Mouse (Mus musculus): ENCODE data around the gene Tsnaxip1.

Gene Tsnaxip1

DNA sequence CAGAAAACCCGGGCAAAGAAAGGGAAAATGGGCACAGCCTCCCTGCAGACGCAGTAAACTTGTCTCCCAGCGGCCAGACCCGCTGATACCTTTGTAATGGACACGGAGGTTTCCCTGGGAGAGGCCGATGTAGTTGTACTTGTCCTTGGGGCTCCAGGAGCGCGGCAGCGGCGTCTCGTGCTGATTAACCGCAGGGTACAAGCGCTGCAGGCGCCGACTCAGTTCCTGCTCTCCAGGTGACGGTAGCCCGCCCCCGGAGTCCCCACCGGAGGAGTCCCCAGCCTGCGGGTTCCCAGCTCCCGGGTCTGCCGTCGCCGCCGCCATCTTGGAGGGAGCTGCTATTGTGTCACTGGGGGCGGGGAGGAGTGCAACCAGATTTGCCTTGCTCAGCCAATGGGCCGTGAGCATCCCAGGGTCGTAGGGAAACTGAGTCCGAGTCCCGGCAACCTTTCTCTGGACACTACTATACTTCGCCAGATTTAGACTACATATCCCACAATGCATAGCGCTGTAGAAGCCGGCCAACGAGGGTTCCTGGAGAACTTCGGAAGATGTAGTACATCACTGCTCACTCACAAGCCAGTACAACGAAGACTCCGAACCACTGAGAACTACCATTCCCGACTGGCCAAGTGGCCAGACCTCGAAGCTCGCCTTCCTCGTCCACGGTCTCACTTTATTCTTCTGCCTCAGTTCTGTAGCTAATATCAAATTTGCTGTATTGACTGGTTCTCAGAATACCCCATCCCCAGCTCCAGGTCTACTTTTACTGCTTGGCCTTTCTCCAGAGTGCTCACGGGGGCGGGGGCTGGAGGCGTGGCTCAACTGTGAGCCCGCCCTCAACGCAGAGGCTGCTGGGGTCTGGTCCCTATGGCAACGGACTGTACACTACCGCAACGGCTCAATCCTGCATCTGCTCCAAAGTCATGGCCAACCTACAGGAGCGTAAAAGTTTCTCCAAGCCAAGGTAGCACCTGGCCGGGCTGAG is at the start of gene Tsnaxip1, which contains the start of gene Ranbp10:
TSS of gene Tsnaxip1 (plus strand) at position 871 of the 988 bp plus-strand sequence.
TSS of gene Ranbp10 (minus strand) at position 490 of the 988 bp plus-strand sequence.
- peak; percentile 97 for DNase-seq (ENCODE audit: low spot score)

DNA sequence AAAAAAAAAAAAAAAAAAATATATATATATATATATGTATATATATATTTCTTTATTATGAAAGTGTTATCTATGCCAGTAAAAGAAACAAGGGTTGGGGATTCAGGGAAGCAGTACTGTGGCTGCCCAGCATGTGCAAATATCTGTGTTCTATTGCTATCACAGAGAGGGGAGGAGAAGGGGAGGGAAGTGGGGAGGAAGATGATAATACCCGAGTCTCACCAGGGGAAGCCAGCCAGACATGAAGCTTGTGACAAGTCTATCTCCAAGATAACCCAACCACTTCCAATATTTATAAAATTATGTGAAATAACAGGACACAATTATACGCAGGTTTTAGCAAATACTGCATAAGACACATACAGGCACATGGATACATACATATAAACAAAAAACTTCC is 49.7 kb upstream of the Tsnaxip1 start:
- DNase-seq (ENCODE audit: low spot score) = no peak

DNA sequence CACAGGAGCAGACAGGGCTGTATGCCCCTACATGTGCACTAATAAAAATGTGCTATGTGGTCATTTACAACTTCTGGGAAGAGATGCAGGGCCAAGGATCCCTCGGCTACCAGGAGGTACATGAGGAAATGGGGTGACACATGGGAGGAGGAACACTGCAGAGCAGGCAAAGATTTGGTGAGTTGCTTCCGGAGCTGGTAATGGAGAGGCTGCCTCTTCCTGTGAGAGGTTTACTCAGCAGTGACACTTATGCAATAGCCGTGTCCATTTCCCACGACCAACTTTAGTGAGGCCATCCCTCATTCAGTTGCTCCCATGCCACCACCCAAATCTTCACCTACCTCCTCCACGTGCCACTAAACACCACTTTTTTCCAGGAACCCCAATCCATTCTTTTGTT is 47.2 kb upstream of the Tsnaxip1 start:
- DNase-seq (ENCODE audit: low spot score) = no peak

DNA sequence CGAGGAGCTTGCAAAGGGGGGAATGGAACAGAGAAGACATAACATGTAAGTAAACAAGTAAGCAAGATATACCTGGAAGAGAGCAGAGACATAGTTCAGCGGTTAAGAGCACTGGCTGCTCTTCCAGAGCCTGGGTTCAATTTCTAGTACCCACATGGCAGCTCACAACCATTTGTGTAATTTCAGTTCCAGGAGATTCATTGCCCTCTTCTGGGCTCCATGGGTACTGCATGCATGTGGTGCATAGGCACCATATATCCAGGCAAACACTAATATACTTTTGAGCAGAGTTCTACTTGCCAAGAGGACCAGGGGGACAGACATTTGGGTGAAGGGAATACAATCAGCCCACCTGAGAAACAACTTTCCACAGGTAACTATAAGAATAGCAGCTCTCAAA is 39.3 kb upstream of the Tsnaxip1 start:
- DNase-seq (ENCODE audit: low spot score) = no peak

DNA sequence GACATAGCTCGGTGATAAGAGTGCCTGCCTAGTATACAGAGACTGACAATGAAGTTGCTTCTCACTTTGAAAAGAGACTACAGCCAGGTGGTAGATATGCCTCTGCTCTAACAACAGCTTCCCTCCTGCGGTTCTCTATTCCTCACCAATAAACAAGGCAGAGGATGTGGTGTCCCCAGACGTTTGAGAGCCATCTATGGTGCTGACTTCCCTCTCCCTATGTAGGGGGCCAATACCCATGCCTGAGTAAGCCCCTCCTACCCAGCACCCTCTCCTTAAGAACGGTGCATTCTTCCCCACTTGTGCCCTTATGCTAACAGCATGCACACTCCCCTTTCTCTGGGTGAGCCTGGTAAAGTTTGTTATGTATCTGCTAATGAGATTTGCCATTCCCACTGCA is 38.6 kb upstream of the Tsnaxip1 start:
- DNase-seq (ENCODE audit: low spot score) = no peak

DNA sequence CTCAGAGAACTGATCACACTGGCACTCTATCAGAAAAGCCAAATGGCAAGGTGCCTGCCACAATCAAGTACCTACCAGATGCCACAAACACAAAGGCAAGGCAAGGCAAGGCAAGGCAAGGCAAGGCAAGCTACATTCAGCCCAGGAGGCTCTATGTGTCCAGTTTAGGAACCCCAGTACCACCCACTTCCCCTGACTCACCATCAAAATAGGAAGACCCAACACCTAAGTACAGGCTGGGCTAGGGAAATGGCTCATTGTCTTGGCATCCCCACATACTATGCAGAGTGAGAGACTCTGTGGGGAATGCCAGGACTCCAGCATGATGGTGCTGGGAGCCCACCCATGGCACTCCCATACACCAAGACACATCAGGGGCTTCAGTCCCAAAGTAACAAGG is 37.9 kb upstream of the Tsnaxip1 start:
- DNase-seq (ENCODE audit: low spot score) = no peak

DNA sequence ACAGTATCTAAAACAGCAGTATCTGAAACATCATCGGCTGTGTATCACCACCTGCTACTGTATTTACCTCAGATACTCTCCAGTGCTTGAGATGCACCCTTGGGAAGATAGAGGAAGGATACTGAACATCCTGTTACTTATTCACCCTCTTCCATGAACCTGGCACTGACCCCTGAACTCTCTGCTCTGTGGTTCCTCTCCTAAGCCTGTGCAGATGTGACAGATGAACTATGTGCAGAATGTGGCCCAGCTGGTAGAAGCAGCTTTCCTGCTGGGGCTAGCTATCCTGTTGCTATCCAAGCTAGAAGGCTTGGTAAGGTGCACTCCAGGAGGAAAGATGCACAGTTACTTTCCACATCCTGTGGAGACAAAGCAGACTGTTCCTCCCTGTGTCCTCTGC is 34.2 kb upstream of the Tsnaxip1 start:
- DNase-seq (ENCODE audit: low spot score) = no peak

DNA sequence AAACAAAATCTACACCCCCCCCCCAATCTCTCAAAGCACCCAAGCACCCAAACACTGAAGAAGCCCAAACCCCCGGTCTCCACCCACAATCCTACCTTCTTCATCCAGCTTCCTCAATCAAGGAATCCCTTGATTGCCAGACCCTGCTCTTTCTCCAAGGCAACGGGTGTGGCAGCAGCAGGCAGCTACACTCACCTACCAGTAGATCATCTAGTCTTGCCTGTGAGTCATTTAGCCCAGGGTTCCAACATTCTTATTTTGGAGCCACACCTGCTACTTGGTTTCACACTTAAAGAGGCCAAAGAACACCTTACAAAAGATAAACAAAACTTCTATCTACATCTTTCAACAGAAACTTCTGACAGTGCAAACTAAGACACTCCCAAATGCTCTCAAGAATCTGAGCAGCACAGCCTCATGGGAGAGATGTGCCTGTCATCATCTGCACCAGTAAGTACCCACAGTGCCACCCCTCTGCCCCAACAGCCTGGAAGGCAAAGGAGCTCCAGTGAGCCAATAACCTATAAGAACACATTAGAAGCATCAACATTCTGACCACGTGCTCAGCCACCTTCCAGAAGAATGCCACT is 33.4 kb upstream of the Tsnaxip1 start:
- no peak for DNase-seq (ENCODE audit: low spot score)

DNA sequence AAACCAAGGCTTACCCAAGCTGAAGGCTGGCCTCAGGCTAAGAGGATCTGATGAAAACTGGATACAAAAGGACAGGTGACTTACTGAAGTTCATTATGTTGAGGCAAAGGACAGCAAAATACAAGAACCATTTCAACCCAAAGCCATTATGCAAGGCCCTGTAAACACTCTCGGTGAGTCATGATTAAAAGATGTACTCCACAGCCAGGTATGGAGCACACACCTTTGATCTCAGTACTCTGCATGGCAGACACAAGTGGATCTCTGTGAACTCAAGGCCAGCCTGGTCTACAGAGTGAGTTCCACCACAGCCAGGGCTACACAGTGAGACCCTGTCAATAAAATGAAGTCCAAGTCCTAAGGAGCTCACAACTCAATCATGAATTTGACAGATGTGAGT is 31.7 kb upstream of the Tsnaxip1 start:
- DNase-seq (ENCODE audit: low spot score) = no peak

DNA sequence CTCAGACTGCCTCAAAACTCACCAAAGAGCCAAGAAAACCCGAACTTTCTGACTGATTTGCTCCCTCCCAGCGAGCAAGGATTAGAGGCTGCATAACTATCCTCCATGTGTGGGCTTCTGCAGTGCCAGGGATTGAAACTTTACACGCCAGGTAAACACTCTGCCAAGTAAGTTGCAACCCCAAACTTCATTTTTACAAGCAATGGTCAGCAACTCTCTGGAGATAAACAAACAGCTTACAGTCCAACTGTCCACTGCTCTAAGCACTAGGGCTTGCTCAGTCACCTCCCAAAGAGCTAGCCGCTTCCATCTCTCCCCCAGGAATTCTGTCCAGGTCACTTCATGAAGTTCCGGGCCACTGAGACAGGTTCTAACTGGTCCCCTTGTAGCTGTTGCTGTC is 29.1 kb upstream of the Tsnaxip1 start:
- DNase-seq (ENCODE audit: low spot score) = no peak

DNA sequence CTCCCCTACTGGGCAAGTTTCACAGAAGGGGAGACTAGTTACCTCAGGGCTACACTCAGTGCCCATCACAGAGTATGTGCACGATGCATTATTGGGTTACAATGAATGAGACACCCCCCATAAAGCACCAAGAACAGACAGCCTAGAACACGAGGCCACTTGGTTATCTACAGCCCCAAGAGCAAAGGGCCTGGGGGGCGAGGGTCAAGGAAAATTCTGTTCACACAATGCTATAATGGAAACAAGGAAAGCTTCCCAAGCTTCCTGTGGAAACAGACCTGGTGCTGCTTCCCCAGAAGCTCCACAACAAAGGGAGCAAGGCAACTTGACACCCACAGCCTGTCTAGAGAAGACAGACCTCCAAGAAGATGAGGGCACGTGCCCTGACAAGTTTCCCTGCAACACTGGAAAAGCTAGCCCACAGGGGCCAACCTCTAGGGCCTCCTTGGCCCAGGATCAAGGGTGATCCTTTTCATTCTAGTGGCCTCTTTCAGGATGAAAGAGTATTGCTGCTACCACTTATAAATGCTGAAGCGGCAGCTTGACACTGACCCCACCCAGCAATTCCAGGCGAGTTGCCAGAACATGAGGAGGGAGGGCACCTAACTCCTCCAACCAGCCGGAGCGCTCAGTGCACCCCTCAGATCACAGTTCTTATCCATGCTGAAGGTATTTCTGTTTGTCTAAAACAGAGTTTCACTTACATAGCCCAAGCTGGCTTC is 28.3 kb upstream of the Tsnaxip1 start:
- peak; percentile 61 for DNase-seq (ENCODE audit: low spot score)

DNA sequence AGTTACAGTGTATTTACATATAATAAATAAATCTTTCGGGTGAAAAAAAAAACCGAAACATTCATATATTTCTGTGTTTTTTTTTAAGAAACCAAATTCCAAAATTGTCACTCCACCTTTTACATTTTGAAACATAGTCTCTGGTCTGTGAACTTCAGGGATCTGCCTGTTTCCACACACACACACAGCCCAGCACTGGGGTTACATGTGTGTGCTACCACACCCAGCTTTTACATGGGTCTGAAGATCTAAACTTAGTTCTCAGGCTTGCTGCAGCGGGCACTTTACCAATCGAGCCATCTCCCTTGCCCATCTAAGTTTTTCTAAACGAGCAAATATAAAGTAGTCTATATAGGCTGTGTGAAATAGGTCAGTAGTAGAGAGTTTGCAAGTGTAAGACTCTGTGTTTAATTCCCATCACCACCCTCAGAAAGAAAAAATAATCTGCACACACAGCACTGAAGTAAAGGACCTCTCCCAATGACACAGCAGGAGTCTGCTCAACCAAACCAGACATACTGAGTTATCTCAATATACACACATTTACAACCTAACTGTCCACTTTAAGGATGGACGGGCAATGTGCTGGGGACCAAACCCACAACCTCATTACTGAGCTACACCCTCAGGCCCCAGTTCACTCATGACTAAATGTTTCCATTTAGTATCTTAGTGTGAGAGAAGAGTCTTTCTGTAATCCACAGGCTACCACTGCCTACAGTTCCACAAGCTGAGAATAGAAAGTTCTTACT is 26.2 kb upstream of the Tsnaxip1 start:
- DNase-seq (ENCODE audit: low spot score) = no peak

DNA sequence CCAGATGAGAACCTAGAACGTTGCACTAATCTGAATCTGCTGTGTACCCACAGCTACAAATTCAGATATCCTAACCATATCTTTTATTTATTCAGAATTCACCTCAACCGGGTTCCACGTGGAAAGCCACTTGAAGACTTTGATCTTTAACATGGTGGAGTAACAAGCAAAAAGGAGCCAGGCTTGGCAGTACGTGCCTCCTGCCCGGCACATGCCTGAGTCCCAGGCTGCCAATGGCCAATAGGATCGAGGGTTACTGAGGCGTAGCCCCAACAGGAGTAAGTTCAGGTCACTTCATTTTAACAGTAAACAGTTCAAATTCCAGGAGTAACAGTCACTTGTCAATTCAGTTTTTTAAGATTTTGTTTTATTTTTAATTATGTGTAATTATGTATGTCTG is 22.7 kb upstream of the Tsnaxip1 start:
- DNase-seq (ENCODE audit: low spot score) = no peak

DNA sequence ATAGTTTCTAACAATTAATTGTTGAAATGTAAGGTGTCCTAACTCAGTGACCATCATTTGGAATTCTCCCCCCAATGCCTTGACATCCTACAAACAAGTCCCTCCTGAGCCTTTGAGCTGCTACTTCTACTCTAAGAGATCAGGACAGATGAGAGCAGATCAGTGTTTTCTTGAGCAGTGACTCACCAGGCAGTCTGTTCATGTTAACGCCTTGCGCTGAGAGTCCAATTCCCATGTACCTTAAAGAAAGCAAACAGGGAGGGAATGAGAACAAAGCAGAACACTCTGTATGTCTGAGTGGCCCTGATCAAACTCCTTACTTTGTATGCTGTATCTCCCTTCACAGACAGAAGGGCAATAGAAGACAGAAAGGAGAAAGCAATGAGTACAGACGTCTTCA is 22.2 kb upstream of the Tsnaxip1 start:
- DNase-seq (ENCODE audit: low spot score) = no peak

DNA sequence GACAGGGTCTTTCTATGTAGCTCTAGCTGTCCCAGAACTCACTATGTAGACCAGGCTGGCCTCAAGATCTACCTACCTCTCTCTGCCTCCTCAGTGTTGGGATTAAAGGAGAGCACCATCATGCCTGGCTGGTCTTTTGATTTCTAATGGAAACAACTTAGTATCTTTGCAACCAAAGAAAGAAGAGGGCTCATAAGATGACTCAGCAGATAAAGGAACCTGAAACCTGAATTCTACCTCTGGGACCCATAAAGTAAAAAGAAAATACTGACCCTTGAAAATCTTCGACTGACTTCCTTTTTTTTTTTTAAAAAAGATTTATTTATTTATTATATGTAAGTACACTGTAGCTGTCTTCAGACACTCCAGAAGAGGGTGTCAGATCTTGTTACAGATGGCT is 21.6 kb upstream of the Tsnaxip1 start:
- no peak for DNase-seq (ENCODE audit: low spot score)

DNA sequence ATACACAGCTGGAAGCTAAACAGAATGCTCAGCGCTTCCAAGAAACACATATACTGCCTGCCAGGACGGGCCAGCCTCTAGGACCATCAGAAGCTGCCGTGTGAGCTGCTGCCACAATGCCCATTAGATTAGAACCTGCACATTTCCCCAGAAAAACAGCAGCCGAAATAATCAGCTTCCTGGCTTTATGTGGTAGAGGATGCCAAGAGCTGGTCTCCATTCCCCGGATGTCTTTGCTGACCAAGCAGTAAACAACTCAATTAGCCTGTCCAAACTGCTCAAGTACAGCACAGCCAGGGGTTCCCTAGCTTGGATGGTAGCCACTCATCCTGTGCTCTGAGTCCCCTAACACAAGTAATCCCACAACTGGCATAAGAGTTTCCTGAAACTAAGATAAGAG is 19.8 kb upstream of the Tsnaxip1 start:
- DNase-seq (ENCODE audit: low spot score) = no peak

DNA sequence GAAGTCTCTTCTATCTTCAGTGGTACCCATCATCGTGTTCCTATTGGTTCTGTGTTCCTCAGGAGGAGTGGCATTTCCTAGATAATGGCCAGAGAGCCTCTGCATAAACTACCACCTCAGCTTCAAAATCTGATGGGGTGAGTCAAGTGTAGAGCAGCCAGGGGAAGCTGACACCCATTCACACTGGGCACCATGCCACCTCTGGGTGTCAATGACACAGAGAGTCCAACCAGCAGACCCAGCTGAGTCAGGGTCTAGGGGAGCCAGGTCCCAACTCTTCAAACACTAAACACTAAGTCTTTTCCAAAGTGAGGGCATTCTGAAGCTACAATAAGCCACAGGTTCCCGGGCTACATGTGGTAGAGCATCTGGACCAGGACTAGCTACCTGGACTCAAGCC is 19.1 kb upstream of the Tsnaxip1 start:
- DNase-seq (ENCODE audit: low spot score) = no peak

DNA sequence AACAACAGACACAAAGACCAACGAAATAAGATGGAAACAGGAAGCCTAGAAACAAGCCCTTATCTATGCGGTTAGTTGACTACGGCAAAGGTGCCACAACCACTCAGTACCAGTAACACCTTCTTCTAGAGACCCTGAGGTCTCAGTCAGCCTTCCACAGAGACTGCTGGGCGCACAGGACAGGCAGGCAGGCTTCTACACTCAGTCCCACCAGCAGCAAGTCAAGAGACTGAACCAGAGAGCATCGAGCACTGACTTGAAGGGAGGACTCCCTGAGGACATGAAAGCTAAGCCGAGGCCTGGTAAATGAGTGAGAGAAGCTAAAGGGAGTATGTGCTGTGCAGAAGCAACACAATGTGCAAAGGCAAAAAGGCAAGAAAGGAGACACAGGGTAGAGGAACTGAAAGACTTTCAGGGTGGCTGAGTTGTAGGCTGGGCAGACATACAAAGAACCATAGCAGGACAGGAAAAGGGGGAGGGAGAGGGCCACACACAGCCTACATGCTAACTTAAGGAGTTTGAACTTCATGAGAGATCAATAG is 17.2 kb upstream of the Tsnaxip1 start:
- no peak for DNase-seq (ENCODE audit: low spot score)

DNA sequence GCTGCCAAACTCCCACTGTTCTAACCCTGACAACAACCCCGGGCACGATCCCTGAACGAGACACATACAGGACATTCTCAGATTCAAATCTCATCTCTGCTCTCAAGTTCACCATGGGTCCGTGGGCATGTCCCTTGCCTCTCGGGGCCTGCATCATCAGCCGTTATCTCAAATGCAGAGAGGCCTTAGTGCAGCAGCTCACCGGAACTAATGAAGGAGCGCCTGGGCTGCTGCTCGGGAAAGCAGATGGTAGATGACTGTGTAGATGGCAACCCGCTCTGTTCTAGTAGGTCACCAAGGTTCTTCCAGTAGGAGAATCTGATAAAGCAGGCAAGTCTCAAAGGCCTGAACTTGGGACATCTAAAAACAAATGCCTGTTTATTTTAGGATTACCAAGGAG is 16.5 kb upstream of the Tsnaxip1 start:
- DNase-seq (ENCODE audit: low spot score) = no peak

DNA sequence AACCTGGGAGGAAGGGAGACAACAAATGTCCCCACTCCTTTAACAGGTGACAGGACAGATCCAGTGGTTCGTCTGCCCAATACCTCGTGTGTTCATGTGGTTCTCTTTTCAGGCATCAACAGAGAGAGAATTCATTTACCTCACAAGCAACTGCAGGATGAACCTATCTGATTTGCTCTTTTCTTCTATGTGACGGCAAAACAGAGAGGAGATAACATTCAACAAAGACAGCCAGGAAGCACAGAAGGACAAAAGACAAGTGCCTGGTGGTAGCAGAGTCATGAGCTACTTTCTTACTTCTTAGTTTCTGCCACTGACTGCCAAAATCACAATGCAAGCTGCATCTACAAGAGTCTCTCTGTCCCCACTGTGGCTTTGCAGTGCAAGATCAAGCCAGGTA is 16.0 kb upstream of the Tsnaxip1 start:
- no peak for DNase-seq (ENCODE audit: low spot score)

DNA sequence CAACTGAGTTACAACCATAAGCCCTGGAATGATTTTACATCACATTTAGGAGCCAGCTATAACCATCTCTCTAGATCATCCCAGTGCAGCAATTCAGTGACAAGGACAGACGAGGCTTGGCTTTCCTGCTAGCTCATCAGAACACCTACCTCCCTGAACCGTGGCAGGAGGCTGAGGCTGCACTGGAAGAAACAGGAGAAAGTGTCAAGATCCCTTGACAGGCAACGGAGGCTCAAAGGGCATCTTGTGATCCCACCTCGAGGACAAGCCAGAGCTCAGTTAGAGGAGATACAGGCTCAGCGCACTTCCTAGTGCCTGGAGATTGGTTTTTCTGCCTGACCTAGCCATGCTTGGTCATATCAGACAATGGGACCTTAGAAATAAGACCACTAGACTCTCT is 15.0 kb upstream of the Tsnaxip1 start:
- no peak for DNase-seq (ENCODE audit: low spot score)

DNA sequence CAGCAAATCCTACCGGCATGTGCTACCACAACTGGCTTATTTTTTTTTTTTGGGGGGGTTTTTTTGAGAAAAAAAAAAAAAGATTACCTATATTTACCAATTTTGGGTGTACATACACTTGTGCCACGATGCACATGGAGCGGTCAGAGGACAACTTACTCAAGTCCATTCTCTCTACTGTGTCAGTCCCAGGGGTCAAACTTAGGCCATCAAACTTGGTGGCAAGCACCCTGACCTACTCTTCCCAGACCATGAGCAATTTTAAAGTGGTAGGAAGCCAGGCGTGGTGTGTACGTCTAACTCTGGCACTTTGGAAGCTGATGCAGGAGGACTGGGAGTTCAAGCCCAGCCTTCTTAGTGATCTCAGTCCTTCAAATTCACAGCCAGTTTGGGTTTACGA is 14.3 kb upstream of the Tsnaxip1 start:
- DNase-seq (ENCODE audit: low spot score) = no peak

All from ovary, adult 18-20 months (tissue).